Mouse (Mus musculus) brain, embryonic 14.5 days (tissue): Measurements from ENCODE around the gene Dach1.

Source experiments
- CTCF ChIP-seq: fragments of 200-500 bp; IDR thresholded peaks from 2 replicates; pipeline ENCODE4 v1.5.1; 2012; ENCODE audit warnings: inconsistent platforms, mild to moderate bottlenecking, moderate library complexity, borderline replicate concordance; ENCODE audit not compliant: insufficient read depth, insufficient read length; ENCODE audit errors: extremely low read depth
- POLR2A ChIP-seq: fragments of 200-500 bp; IDR thresholded peaks from 2 replicates; pipeline ENCODE4 v1.6.1; 2012; ENCODE audit warnings: mild to moderate bottlenecking, inconsistent platforms, borderline replicate concordance; ENCODE audit not compliant: poor library complexity, insufficient read depth, insufficient read length, severe bottlenecking; ENCODE audit errors: extremely low read depth

GRCm38 (mm10) chr14:97896622-97897021 is 272.9 kb downstream of the Dach1 start:
- TF ChIP-seq POLR2A (no peak), CTCF (no peak)
